Mouse (Mus musculus): ENCODE data around the gene Metrnl. TPM values are rescaled to one million over a fixed set of nuclear protein-coding genes. Genes with fewer than 3 reads are reported as not detected.
A peak's percentile ranks its signal among the peaks of the same experiment; 100 is the strongest.

The Metrnl gene
- polyA plus RNA-seq, 1 experiment, result 32.4 TPM

- no peak overlapping the region for H3ac ChIP-seq (ENCODE audit: control insufficient read depth, insufficient read length, low read depth)
- TF ChIP-seq FOSL1 (IDR thresholded peaks at IDR 0.05; ENCODE audit: insufficient read depth, low read length, poor library complexity, severe bottlenecking) (no peak), MYOD1 (IDR thresholded peaks at IDR 0.05; ENCODE audit: control insufficient read depth, insufficient read length, low read depth) (no peak), MYOG (IDR thresholded peaks at IDR 0.05; ENCODE audit: control insufficient read depth, extremely low read depth, insufficient read length) (no peak), CEBPB (IDR thresholded peaks at IDR 0.05; ENCODE audit: low read depth) (no peak), MAX (IDR thresholded peaks at IDR 0.05) (no peak), USF1 (IDR thresholded peaks at IDR 0.05; ENCODE audit: low read depth) (no peak), CTCF (IDR thresholded peaks at IDR 0.05; ENCODE audit: control insufficient read depth, insufficient read depth, insufficient read length) (no peak)
- H3K79me2 ChIP-seq (ENCODE audit: control insufficient read depth, insufficient read depth), result no peaks in the 10 kb centered on the region
Measured at GRCm38 (mm10) chr11:121668776-121669175, 32.6 kb upstream of the Metrnl start.

GRCm38 (mm10) chr11:121670926-121671325, 30.4 kb upstream of the Metrnl start:
- H3K79me2 ChIP-seq (ENCODE audit: control insufficient read depth, insufficient read depth), result no peaks in the 10 kb centered on the region
- H3K36me3 ChIP-seq (ENCODE audit: control insufficient read depth, insufficient read depth), result peaks cover 4% of the 10 kb centered on the region
- no peak overlapping the region for H3ac ChIP-seq (ENCODE audit: control insufficient read depth, insufficient read length, low read depth)
- H3K4me3 ChIP-seq (ENCODE audit: insufficient read depth, poor library complexity, severe bottlenecking), result no peak overlapping the region
- no peaks in the 10 kb centered on the region for H3K79me3 ChIP-seq (ENCODE audit: low read depth)
- no peaks in the 10 kb centered on the region for H3K27me3 ChIP-seq (ENCODE audit: control insufficient read depth, insufficient read depth, insufficient read length)
- TF ChIP-seq MYOD1 (IDR thresholded peaks at IDR 0.05; ENCODE audit: control insufficient read depth, insufficient read length, low read depth) (no peak), USF1 (IDR thresholded peaks at IDR 0.05; ENCODE audit: low read depth) (no peak), CEBPB (IDR thresholded peaks at IDR 0.05; ENCODE audit: low read depth) (no peak), MYOG (IDR thresholded peaks at IDR 0.05; ENCODE audit: control insufficient read depth, extremely low read depth, insufficient read length) (no peak), CTCF (IDR thresholded peaks at IDR 0.05; ENCODE audit: control insufficient read depth, insufficient read depth, insufficient read length) (no peak), MAX (IDR thresholded peaks at IDR 0.05) (no peak)

More at GRCm38 (mm10) chr11:121668776-121669175, 32.6 kb upstream of the Metrnl start:
- Histone ChIP-seq H3K27me3 (ENCODE audit: control insufficient read depth, insufficient read depth, insufficient read length) (no peaks in the 10 kb centered on the region), H3K36me3 (ENCODE audit: control insufficient read depth, insufficient read depth) (peaks cover 4% of the 10 kb centered on the region), H3K79me3 (ENCODE audit: low read depth) (no peaks in the 10 kb centered on the region), H3K4me3 (ENCODE audit: insufficient read depth, poor library complexity, severe bottlenecking) (no peak overlapping the region)

GRCm38 (mm10) chr11:121672312-121672989, 28.9 kb upstream of the Metrnl start:
- H3K79me3 ChIP-seq (ENCODE audit: low read depth), result no peaks in the 10 kb centered on the region
- peak overlapping the region; percentile 91 for H3ac ChIP-seq (ENCODE audit: control insufficient read depth, insufficient read length, low read depth)
- TF ChIP-seq CTCF (IDR thresholded peaks at IDR 0.05; ENCODE audit: control insufficient read depth, insufficient read depth, insufficient read length), result peak; percentile 3
- no peak for TF ChIP-seq FOSL1 (IDR thresholded peaks at IDR 0.05; ENCODE audit: insufficient read depth, low read length, poor library complexity, severe bottlenecking)

GRCm38 (mm10) chr11:121672990-121673572, 28.3 kb upstream of the Metrnl start, which contains the start of gene B3gntl1:
Gene B3gntl1, minus strand, starts transcription at chr11:121673153.
- peak within 1 kb of the TSS; percentile 58 for H3K4me3 ChIP-seq (ENCODE audit: insufficient read depth, poor library complexity, severe bottlenecking)
- H3K79me3 ChIP-seq (ENCODE audit: low read depth), result no peaks in the 10 kb centered on the region
- H3ac ChIP-seq (ENCODE audit: control insufficient read depth, insufficient read length, low read depth), result peak within 1 kb of the TSS; percentile 91
- no peaks in the 10 kb centered on the region for H3K27me3 ChIP-seq (ENCODE audit: control insufficient read depth, insufficient read depth, insufficient read length)
- no peaks in the 10 kb centered on the region for H3K79me2 ChIP-seq (ENCODE audit: control insufficient read depth, insufficient read depth)
- peak; percentile 95 for TF ChIP-seq MAX (IDR thresholded peaks at IDR 0.05)
- TF ChIP-seq MYOG (IDR thresholded peaks at IDR 0.05; ENCODE audit: control insufficient read depth, extremely low read depth, insufficient read length), result no peak
- TF ChIP-seq USF1 (IDR thresholded peaks at IDR 0.05; ENCODE audit: low read depth), result peak; percentile 95
- no peak for TF ChIP-seq FOSL1 (IDR thresholded peaks at IDR 0.05; ENCODE audit: insufficient read depth, low read length, poor library complexity, severe bottlenecking)
- H3K36me3 ChIP-seq (ENCODE audit: control insufficient read depth, insufficient read depth), result no peaks in the 10 kb centered on the region

More at GRCm38 (mm10) chr11:121672312-121672989, 28.9 kb upstream of the Metrnl start:
- Histone ChIP-seq H3K36me3 (ENCODE audit: control insufficient read depth, insufficient read depth) (peaks cover 3% of the 10 kb centered on the region), H3K27me3 (ENCODE audit: control insufficient read depth, insufficient read depth, insufficient read length) (no peaks in the 10 kb centered on the region), H3K4me3 (ENCODE audit: insufficient read depth, poor library complexity, severe bottlenecking) (peak overlapping the region; percentile 58), H3K79me2 (ENCODE audit: control insufficient read depth, insufficient read depth) (no peaks in the 10 kb centered on the region)

GRCm38 (mm10) chr11:121673629-121674028, 27.7 kb upstream of the Metrnl start:
- no peak overlapping the region for H3K4me3 ChIP-seq (ENCODE audit: insufficient read depth, poor library complexity, severe bottlenecking)

GRCm38 (mm10) chr11:121676836-121677235, 24.5 kb upstream of the Metrnl start:
- no peak for TF ChIP-seq USF1 (IDR thresholded peaks at IDR 0.05; ENCODE audit: low read depth)
- no peak for TF ChIP-seq MYOD1 (IDR thresholded peaks at IDR 0.05; ENCODE audit: control insufficient read depth, insufficient read length, low read depth)
- no peak for TF ChIP-seq CEBPB (IDR thresholded peaks at IDR 0.05; ENCODE audit: low read depth)
- TF ChIP-seq MYOG (IDR thresholded peaks at IDR 0.05; ENCODE audit: control insufficient read depth, extremely low read depth, insufficient read length), result no peak
- Histone ChIP-seq H3K79me3 (ENCODE audit: low read depth) (no peaks in the 10 kb centered on the region), H3K79me2 (ENCODE audit: control insufficient read depth, insufficient read depth) (no peaks in the 10 kb centered on the region), H3K4me3 (ENCODE audit: insufficient read depth, poor library complexity, severe bottlenecking) (no peak overlapping the region), H3ac (ENCODE audit: control insufficient read depth, insufficient read length, low read depth) (no peak overlapping the region), H3K36me3 (ENCODE audit: control insufficient read depth, insufficient read depth) (no peaks in the 10 kb centered on the region), H3K27me3 (ENCODE audit: control insufficient read depth, insufficient read depth, insufficient read length) (no peaks in the 10 kb centered on the region)

More at GRCm38 (mm10) chr11:121673629-121674028, 27.7 kb upstream of the Metrnl start:
- Histone ChIP-seq H3K27me3 (ENCODE audit: control insufficient read depth, insufficient read depth, insufficient read length) (no peaks in the 10 kb centered on the region), H3K79me3 (ENCODE audit: low read depth) (no peaks in the 10 kb centered on the region), H3K36me3 (ENCODE audit: control insufficient read depth, insufficient read depth) (no peaks in the 10 kb centered on the region), H3K79me2 (ENCODE audit: control insufficient read depth, insufficient read depth) (no peaks in the 10 kb centered on the region), H3ac (ENCODE audit: control insufficient read depth, insufficient read length, low read depth) (peak overlapping the region; percentile 4)
- TF ChIP-seq USF1 (IDR thresholded peaks at IDR 0.05; ENCODE audit: low read depth) (no peak), FOSL1 (IDR thresholded peaks at IDR 0.05; ENCODE audit: insufficient read depth, low read length, poor library complexity, severe bottlenecking) (no peak)

Data from C2C12 (cell line).